Mouse (Mus musculus): ENCODE measurements around the gene Ier5l. TPM values are rescaled to one million over a fixed set of nuclear protein-coding genes. Genes with fewer than 3 reads are reported as not detected.

The Ier5l gene
- polyA plus RNA-seq, 1 experiment from 2014 or later, result 0.61 TPM

DNA sequence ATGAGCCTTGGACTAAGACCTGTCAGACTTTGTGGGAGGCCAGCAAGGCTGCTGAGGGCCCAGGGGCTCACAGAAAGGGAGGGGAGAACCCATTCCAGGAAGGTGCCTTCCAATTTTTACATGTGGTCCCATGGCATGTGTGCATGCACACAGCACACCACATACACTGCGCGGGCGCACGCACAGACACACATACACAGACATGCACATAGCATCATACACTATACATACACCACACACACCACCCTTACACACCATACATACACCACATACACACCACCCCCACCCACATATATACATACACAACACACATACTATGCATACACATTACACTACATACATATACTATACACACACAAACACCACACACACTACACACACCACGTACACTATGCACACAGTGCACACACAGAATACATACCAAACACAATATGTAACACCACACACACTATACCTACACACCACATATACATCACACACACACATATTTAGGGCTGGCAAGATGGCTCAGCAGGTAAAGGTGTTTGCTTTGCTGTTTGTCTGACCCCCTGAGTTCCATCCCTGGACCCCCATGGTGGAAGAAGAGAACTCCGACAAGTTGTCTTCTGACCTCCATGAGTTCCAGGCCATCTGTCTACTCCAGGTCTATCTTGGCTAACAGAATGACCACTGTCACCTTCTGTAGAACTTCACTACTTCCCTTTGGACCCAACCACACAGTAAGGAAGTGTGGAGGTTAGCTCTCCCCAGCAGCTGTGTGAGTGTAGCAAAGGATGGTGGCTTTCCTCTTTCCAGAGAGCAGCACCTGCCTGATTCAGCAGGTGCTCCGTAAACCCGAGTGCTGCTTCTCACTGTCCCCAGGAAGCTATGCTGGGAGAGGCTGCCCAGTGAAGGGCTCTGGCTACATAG, 21.2 kb upstream of the Ier5l start:
- peak; percentile 40 for ATAC-seq
- Histone ChIP-seq H3K27ac (ENCODE audit: low read length) (no peak overlapping the region), H3K4me2 (ENCODE audit: low read depth, low read length) (peak overlapping the region; percentile 63; the same call in 1 of the 2 replicates), H3K4me3 (ENCODE audit: low read length) (peak overlapping the region; percentile 39; the same call in 1 of the 2 replicates), H3K36me3 (ENCODE audit: control insufficient read depth, insufficient read depth, low read length) (no peaks in the 10 kb centered on the region), H3K9ac (ENCODE audit: low read depth, low read length) (peak overlapping the region; percentile 46; the same call in 1 of the 2 replicates), H3K9me3 (ENCODE audit: control insufficient read depth, low read length) (no peaks in the 10 kb centered on the region), H3K4me1 (ENCODE audit: control insufficient read depth, insufficient read depth, low read length) (peaks cover 6% of the 10 kb centered on the region), H3K27me3 (replicated peaks; ENCODE audit: control insufficient read depth, insufficient read depth, low read length) (no peaks in the 10 kb centered on the region)
- 77% methylated on average over 8 of the region's 8 CpGs for WGBS

DNA sequence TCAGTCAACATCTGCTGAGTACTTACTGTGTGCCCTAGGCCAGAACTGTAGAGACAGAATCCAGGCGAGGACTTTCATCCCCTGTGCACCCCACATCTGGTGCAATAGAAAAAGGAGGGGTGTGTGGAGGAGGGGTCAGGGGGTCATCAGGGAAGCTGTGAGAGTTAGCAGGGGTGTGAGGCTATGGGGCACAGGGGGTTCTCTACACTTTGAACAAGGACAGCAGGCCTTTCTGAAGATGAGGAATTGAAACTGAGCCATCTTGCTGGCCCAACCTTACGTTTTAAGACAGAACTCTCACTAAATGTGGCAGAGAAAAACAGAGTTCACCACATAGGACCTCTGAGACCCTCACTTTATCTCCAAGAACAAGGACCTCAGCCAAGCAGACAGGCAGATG, 16.4 kb upstream of the Ier5l start:
- H3K27ac ChIP-seq (ENCODE audit: low read length), result no peak overlapping the region
- no peak overlapping the region for H3K9ac ChIP-seq (ENCODE audit: low read depth, low read length)
- no peaks in the 10 kb centered on the region for H3K9me3 ChIP-seq (ENCODE audit: control insufficient read depth, low read length)
- H3K4me2 ChIP-seq (ENCODE audit: low read depth, low read length), result no peak overlapping the region
- no peak overlapping the region for H3K4me3 ChIP-seq (ENCODE audit: low read length)
- 71% methylated on average over 2 of the region's 2 CpGs for WGBS
- H3K27me3 ChIP-seq (replicated peaks; ENCODE audit: control insufficient read depth, insufficient read depth, low read length), result no peaks in the 10 kb centered on the region
- no peaks in the 10 kb centered on the region for H3K36me3 ChIP-seq (ENCODE audit: control insufficient read depth, insufficient read depth, low read length)
- peaks cover 6% of the 10 kb centered on the region for H3K4me1 ChIP-seq (ENCODE audit: control insufficient read depth, insufficient read depth, low read length)
- no peak for ATAC-seq

DNA sequence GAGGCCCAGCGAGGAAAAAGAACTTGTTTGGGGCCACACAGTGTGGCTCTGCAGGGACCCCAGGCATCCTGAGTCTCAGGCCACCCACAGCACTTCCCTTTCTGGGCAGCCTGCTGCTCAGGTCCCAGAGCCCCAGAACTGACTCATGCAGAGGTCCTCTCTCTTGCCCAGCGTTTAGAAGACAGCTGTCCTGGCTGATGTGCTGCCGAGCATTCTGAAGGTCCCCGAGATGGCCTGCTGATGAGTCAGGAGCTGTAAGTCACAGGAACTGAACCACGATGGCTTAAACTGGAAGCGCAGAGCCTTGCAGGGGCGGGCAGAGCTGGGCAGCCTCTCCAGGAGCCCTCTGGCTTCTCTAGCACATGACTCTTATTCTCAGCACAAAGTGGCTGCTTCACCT, 13.6 kb upstream of the Ier5l start:
- Histone ChIP-seq H3K36me3 (ENCODE audit: control insufficient read depth, insufficient read depth, low read length) (no peaks in the 10 kb centered on the region), H3K4me2 (ENCODE audit: low read depth, low read length) (no peak overlapping the region), H3K27ac (ENCODE audit: low read length) (no peak overlapping the region), H3K9ac (ENCODE audit: low read depth, low read length) (0 out of 2 replicates have a peak overlapping the region, but pooled peaks have one; percentile 37), H3K27me3 (replicated peaks; ENCODE audit: control insufficient read depth, insufficient read depth, low read length) (no peaks in the 10 kb centered on the region), H3K4me1 (ENCODE audit: control insufficient read depth, insufficient read depth, low read length) (peaks cover 6% of the 10 kb centered on the region), H3K9me3 (ENCODE audit: control insufficient read depth, low read length) (no peaks in the 10 kb centered on the region), H3K4me3 (ENCODE audit: low read length) (no peak overlapping the region)
- ATAC-seq, result no peak
- 41% methylated on average over 7 of the region's 7 CpGs for WGBS

DNA sequence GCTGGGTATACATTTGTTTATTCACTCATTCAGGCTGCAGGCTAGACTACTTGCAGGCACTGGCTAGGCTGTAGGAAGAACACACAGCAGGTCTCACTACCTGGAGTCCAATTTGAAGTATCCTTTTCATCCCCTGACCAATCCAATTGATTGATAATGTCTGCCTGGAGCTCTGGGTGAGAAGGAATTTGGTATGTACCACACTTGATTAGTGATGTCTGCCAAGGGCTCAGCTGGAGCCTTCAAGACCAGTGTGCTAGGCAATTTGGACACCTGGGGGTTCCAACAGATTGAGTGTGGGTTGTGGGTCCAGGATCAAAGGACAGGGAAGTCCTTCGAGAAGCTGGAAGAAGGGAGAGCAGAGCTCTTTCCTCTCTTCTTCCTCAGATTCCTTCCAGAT, 4.5 kb upstream of the Ier5l start:
- Histone ChIP-seq H3K36me3 (ENCODE audit: control insufficient read depth, insufficient read depth, low read length) (no peaks in the 10 kb centered on the region), H3K4me1 (ENCODE audit: control insufficient read depth, insufficient read depth, low read length) (peaks cover 7% of the 10 kb centered on the region; the same call in 1 of the 2 replicates)
- WGBS, result 68% methylated on average over 1 of the region's 1 CpGs

DNA sequence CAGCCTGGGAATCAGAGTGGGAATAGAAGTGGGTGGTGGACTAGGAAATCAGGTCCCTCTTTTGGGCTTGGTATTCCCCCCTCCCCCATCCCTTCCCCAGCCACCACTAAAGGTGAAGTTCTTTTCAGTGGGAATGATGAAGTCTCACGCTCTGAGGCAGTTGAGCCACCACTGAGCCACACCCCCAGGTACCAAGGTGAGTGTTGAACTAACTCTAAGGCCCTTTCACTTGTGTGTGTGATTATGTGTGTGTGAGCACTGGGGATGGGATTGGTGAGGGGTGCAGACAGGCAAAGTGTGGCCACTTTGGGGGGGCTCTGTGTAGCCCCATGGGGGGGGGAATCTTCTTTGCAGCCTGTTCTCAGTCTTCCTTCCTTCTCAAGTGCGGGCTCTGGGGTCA, 2.2 kb upstream of the Ier5l start:
- Histone ChIP-seq H3K9ac (ENCODE audit: low read depth, low read length) (no peak overlapping the region), H3K4me2 (ENCODE audit: low read depth, low read length) (no peak overlapping the region), H3K27ac (ENCODE audit: low read length) (no peak overlapping the region), H3K27me3 (replicated peaks; ENCODE audit: control insufficient read depth, insufficient read depth, low read length) (no peaks in the 10 kb centered on the region), H3K9me3 (ENCODE audit: control insufficient read depth, low read length) (no peaks in the 10 kb centered on the region), H3K36me3 (ENCODE audit: control insufficient read depth, insufficient read depth, low read length) (no peaks in the 10 kb centered on the region), H3K4me1 (ENCODE audit: control insufficient read depth, insufficient read depth, low read length) (peaks cover 8% of the 10 kb centered on the region; the same call in 1 of the 2 replicates), H3K4me3 (ENCODE audit: low read length) (no peak overlapping the region)
- 74% methylated on average over 2 of the region's 2 CpGs for WGBS
- ATAC-seq, result no peak

More for the DNA sequence above, 4.5 kb upstream of the Ier5l start:
- Histone ChIP-seq H3K4me2 (ENCODE audit: low read depth, low read length) (no peak overlapping the region), H3K27ac (ENCODE audit: low read length) (no peak overlapping the region), H3K27me3 (replicated peaks; ENCODE audit: control insufficient read depth, insufficient read depth, low read length) (no peaks in the 10 kb centered on the region), H3K4me3 (ENCODE audit: low read length) (no peak overlapping the region), H3K9me3 (ENCODE audit: control insufficient read depth, low read length) (no peaks in the 10 kb centered on the region), H3K9ac (ENCODE audit: low read depth, low read length) (no peak overlapping the region)
- no peak for ATAC-seq

DNA sequence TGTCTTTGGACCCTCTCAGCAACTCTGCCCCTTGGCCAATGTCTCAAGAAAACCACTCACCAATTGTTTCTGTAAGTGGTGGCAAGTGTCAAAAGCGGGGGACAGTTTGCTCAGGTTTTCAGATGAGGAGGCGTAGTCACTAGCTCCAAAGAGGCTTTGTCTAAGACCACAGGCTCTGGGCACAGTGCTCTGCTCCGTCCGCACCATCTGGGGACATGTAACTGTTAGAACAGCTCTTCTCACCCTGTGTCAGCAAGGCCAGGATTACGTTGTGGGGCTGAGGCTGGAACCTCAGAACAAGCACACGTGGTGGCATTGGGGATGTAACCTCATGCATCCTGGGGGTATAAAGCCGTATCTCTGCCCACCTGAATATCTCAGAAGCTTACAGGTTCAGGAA, 1.4 kb upstream of the Ier5l start:
- WGBS, result 93% methylated on average over 7 of the region's 7 CpGs
- ATAC-seq, result no peak
- H3K4me1 ChIP-seq (ENCODE audit: control insufficient read depth, insufficient read depth, low read length), result peaks cover 9% of the 10 kb centered on the region; the same call in 1 of the 2 replicates
- peak overlapping the region; percentile 95 for H3K9ac ChIP-seq (ENCODE audit: low read depth, low read length)
- H3K9me3 ChIP-seq (ENCODE audit: control insufficient read depth, low read length), result no peaks in the 10 kb centered on the region
- H3K27me3 ChIP-seq (replicated peaks; ENCODE audit: control insufficient read depth, insufficient read depth, low read length), result no peaks in the 10 kb centered on the region
- peak overlapping the region; percentile 100 for H3K4me2 ChIP-seq (ENCODE audit: low read depth, low read length)
- H3K27ac ChIP-seq (ENCODE audit: low read length), result no peak overlapping the region
- no peaks in the 10 kb centered on the region for H3K36me3 ChIP-seq (ENCODE audit: control insufficient read depth, insufficient read depth, low read length)
- no peak overlapping the region for H3K4me3 ChIP-seq (ENCODE audit: low read length)

DNA sequence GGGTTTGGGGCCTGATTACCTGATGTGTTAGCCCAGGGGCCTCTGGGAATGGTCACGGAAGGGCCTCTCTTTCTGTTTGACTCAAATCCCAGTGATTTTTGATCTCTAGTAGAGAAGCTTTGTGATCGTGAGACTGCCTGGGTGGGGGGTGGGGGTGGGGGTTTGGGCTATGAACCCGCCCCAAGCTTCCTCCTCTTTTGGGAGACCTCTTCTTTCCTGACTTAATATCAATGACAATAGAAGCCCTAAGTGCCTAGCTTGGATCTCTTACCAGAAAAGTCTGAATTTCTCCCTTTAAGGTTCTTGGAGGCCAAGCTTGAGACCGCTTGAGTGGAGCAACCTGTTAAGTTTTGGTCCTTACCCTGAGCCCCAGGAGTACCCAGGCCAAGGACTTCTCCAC, 757 bp upstream of the Ier5l start:
- Histone ChIP-seq H3K4me3 (ENCODE audit: low read length) (peak overlapping the region; percentile 88), H3K27ac (ENCODE audit: low read length) (no peak overlapping the region), H3K9me3 (ENCODE audit: control insufficient read depth, low read length) (no peaks in the 10 kb centered on the region), H3K27me3 (replicated peaks; ENCODE audit: control insufficient read depth, insufficient read depth, low read length) (no peaks in the 10 kb centered on the region), H3K4me2 (ENCODE audit: low read depth, low read length) (peak overlapping the region; percentile 100), H3K9ac (ENCODE audit: low read depth, low read length) (peak overlapping the region; percentile 95), H3K4me1 (ENCODE audit: control insufficient read depth, insufficient read depth, low read length) (peaks cover 9% of the 10 kb centered on the region; the same call in 1 of the 2 replicates), H3K36me3 (ENCODE audit: control insufficient read depth, insufficient read depth, low read length) (no peaks in the 10 kb centered on the region)
- ATAC-seq, result no peak
- 39% methylated on average over 4 of the region's 4 CpGs for WGBS

DNA sequence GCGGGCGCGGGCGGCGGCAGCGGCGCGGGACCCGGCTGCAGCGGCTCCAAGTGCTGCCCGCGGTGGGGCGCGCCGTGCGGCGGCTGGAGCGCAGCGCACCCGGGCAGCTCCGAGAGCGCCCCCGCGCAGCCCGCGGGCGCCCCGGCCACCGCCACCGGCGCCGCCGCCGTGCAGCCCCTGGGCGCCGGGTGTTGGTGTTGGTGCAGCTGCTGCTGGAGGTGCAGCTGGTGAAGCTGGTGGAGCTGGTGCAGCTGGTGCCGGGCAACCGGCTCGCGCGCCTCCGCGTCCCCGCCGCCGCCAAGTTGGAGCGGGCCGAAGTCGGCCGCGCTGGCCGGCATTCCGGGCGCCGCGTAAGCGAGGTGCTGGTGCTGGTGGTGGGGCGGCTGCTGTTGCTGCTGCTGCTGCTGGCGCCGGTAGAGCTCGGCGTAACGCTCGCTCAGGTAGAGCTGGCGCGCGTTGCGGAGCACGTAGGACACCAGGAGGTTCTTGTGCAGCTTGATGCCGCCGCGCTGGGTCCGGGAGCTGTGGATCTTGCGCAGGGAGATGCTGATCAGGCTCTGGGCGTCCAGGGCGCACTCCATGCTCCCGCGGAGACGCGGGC, 488 bp downstream of the Ier5l start:
- H3K4me2 ChIP-seq (ENCODE audit: low read depth, low read length), result peak overlapping the region; percentile 100
- H3K4me3 ChIP-seq (ENCODE audit: low read length), result peak overlapping the region; percentile 88
- no peaks in the 10 kb centered on the region for H3K9me3 ChIP-seq (ENCODE audit: control insufficient read depth, low read length)
- peak overlapping the region; percentile 98 for H3K27ac ChIP-seq (ENCODE audit: low read length)
- H3K9ac ChIP-seq (ENCODE audit: low read depth, low read length), result peak overlapping the region; percentile 95
- ATAC-seq, result peak; percentile 43
- peaks cover 9% of the 10 kb centered on the region; the same call in 1 of the 2 replicates for H3K4me1 ChIP-seq (ENCODE audit: control insufficient read depth, insufficient read depth, low read length)
- no peaks in the 10 kb centered on the region for H3K36me3 ChIP-seq (ENCODE audit: control insufficient read depth, insufficient read depth, low read length)
- no peaks in the 10 kb centered on the region for H3K27me3 ChIP-seq (replicated peaks; ENCODE audit: control insufficient read depth, insufficient read depth, low read length)
- under 1% methylated on average over 71 of the region's 80 CpGs for WGBS

DNA sequence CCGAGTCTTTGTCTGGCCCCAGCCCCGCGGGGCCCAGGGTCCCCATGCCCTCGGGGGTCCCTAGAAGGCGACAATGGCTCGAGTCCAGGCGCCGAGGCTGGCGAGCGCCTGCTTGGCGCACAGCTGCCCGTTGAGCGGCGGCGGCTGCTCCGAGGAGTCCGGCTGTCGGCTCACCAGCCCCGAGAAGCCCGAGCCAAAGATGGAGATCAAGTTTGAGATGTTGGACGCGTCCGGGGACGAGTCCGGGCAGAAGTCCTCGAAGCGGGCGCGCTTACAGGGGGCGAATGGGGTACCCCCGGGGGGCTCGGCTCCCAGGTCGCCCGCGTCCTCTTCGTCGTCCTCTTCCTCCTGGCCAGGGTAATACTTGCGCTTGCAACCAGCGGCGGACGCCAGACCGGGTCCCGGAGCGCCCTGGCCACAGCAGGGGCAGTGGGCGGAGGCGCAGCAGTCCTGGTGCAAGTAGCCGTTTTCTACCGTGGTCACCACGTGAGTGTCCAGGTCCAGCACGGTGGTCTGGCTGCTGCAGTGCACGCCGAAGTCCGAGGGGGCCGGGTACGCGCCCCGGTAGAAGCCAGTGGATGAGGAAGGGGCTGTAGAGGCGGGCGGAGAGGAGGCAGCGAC, 1.2 kb downstream of the Ier5l start:
- under 1% methylated on average over 60 of the region's 60 CpGs for WGBS
- no peak for ATAC-seq
- peaks cover 9% of the 10 kb centered on the region; the same call in 1 of the 2 replicates for H3K4me1 ChIP-seq (ENCODE audit: control insufficient read depth, insufficient read depth, low read length)
- H3K27ac ChIP-seq (ENCODE audit: low read length), result peak overlapping the region; percentile 98
- peak overlapping the region; percentile 100 for H3K4me2 ChIP-seq (ENCODE audit: low read depth, low read length)
- no peaks in the 10 kb centered on the region for H3K27me3 ChIP-seq (replicated peaks; ENCODE audit: control insufficient read depth, insufficient read depth, low read length)
- H3K9ac ChIP-seq (ENCODE audit: low read depth, low read length), result peak overlapping the region; percentile 95
- H3K9me3 ChIP-seq (ENCODE audit: control insufficient read depth, low read length), result no peaks in the 10 kb centered on the region
- peak overlapping the region; percentile 88 for H3K4me3 ChIP-seq (ENCODE audit: low read length)
- H3K36me3 ChIP-seq (ENCODE audit: control insufficient read depth, insufficient read depth, low read length), result no peaks in the 10 kb centered on the region
